Mouse (Mus musculus) embryo, embryonic 11 days (tissue): ENCODE measurements around the gene Lbp.
A peak's percentile ranks its signal among the peaks of the same experiment; 100 is the strongest.

Experiments
- DNase-seq: peaks from one replicate; pipeline ENCODE4 v3.0.0-alpha.2; 2015

Gene Lbp

DNA sequence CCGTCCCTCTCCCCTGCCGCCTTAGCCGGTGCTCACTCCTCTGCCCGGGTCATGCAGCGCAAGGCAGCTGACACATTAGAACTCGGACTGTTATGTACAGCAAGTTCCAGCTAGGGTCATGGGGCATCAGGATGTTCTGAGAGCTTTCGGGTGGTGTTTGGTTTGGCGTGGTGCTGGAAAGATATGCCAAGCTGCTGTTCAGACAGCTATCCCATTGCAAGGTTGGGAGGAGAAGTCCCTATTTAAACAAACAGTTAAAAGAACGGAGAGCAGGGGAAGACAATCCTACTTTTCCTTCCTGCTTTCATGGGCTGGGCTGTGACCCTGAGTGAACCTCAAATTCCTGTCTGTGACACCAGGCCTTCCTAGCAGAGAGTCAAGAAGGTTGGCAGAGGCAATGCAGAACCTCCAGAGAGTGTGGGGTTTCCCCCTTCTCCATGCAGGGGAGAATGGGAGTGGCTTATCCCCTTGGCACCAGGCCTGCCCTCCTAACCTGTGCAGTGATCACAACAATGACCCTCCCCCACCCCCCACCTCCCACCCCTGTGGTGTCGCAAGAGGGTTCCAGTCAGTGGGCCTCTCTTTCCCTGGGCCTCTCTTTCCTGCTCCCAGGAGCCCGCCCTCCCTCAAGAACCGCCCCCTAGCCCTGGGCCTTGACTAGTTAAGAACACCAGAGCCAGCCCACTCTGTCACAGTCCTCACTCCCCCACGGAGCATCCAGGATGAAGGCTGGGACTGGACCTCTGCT is at the start of gene Lbp:
TSS of gene Lbp (plus strand) at position 546 of the 748 bp plus-strand sequence.
- peak; percentile 64 for DNase-seq

DNA sequence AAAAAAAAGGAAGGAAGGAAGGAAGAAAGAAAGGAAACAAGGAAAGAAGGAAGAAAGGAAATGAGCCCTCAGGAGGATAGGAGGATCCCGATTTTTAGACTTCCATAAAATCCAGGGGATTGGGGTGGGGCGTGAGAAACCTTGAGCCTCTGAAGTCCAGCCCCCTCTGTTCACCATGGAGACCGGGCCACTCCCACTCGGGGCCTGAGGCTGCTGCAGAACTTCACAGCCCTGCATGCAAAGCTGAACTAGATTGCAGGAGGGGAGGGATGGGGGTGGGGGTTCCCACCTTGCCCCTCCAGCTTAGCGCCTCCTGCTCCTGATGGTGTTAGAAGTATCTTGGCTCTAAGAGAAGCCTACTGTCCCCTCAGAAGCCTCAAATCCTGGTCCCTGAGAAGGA is 49.4 kb upstream of the Lbp start:
- DNase-seq = peak; percentile 59

DNA sequence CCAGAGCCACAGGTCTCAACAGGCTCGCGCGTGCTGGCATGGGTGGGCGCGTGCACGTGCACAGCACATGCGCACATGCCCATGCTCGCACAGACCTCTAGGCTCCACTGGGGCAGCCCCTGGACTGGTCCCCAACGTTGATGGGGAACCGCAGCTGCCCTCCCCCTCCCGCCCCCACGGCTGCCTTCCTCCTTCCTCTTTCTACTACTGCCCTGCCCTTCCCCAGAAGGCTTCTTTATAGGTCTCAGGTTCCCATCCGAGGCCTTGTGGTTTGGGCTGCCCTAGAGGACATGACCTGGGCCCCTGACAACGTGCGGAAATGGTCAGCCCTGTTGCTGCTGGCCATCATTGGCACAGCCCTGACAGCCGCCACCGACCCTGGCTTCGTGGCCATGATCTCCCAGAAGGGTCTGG is 48.3 kb upstream of the Lbp start, which contains the start of gene Bpi:
TSS of gene Bpi (plus strand) at position 90 of the 414 bp plus-strand sequence.
- no peak for DNase-seq

DNA sequence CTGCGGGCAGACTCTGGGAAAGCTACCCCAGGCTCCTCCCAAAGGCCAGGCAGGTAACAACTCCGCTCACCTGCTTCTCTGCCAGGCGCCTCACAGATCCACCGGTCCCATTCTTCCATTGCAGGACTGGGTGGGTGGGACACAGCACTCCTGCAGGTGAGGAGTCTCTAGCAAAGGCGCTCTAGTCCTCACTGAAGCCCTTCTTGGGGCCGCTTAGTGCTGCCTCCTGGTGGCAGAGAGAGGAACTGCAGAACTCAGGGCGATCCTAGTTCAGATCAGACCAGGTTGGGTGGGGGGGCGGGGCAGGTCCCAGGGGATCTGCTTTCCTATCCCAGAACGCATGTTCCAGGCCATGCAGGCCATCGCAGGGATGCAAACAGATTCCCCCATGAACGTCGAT is 47.5 kb upstream of the Lbp start:
- peak; percentile 76 for DNase-seq

DNA sequence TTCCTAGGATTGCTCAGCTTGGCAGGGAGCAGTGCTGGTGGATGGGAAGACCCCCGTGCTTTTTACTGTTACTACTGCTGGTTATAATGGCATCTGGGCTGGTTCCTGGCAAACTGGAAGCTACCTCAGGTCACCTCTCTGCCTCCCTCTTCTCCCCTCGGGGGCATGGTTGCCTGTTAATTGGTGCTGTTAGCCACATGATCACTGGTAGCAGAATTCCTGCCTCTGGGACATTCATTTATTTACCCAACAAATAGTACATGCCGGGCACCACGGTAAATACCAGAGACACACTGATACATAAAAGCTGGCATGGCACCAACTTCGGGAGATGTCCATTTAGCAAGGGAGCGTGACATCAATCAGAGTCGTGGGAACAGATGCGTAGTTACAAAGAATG is 46.8 kb upstream of the Lbp start:
- no peak for DNase-seq

DNA sequence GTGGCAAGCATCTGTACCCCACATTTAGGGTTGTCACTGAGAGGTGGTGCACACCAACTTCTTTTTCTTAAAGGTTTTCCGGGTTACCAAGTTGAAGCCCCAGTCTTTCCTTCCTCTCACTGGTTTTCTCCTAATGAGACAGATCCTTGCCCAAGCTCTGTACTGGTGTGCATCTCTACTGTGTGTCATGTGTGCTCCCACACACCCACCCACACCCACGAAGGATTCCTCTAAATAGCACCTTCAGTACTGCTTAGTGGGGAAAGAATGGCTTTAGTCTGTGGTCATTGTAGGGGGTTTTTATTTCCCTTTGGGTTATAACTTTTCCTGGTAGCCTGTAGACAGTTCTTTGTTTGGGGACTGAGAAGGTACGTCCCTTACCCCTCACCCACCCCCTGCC is 41.4 kb upstream of the Lbp start:
- no peak for DNase-seq

DNA sequence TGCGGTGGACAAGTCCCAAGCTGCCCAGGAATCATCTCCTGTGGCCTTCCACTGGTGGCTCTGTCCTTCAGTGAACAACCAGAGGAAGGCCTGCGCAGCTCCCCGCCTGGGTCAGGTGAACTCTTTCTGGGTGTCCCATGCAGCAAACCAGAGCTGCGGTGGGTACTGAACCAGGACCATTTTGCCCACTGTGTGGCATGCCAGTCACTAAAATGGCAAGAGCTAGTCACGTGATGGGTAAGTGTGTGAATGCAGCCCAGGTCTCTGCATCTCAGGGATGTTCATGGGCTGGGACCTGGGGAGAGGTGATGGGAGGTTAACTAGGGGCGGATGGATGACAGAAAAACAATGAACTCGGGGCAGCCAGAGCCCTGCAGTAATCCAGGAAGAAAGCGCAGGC is 36.3 kb upstream of the Lbp start:
- no peak for DNase-seq

DNA sequence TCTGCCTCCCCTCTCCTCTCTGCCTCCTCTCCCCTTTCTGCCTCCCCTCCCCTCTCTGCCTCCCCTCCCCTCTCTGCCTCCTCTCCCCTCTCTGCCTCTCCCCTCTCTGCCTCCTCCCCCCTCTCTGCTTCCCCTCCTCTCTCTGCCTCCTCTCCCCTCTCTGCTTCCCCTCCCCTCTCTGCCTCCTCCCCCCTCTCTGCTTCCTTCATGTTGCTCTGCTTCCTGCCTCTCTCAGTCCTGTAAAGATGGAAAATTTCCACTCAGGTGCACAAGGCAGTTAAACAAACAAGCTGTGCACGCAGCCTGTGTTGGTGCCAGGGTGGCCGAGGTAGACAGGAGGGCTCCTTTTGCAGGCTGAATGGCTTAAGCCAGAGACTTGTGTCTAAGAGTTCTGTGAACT is 32.6 kb upstream of the Lbp start:
- DNase-seq = peak; percentile 32

DNA sequence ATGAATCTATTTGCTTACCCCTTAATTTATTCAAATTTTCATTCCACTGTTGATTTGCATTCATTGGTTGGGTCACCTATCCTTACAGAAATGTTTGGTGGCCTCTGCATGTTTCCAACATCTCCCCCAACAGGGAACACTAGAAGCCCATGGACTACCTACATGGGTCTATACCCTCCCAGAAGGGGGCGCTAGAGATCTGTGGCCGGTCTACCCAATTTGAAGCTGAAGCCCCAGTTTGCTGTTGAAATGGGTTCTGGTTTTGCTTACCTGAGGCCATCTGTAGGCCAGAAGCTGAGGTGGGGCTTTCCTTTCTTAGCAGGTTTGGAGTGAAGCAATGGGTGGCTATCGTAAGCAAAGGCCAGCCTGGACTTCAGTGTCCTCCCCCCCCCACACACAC is 30.9 kb upstream of the Lbp start:
- no peak for DNase-seq

DNA sequence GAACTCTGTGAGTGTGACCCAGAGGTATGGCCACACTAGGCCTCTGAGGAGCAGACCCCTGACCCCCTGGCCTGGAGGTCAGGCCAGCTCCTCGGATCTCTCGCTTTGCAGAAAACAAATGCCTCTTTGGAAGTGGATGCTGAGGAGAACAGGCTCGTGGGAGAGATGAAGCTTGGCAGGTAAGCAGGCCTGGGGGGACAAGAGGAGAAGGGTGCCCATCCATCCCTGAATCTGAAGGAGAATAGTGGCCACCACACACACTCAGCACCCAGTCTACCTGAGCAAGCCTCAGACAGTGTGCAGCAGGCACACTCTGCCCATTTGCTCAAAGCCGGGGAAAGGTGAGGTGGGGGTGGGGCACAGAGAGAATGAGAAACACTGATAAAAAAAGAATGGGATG is 30.5 kb upstream of the Lbp start:
- no peak for DNase-seq

DNA sequence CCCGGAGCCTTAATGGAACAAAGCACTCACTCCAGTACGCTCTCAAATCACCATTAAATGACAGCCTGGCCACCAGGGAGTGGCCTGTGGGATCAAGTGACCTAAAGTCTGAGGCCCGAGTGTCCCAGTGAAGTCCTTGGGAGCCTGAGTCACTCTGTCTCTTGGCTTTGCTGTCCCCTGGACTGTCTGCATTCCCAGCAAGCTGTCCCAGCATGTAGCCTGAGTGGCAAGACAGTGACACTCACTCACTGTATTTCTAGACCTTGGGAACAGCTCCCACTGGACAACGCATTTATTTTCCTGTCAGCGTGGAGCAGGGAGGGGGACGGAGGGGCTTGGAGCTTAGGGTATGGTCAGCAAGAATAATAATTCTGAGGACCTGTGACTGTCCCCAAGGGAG is 29.8 kb upstream of the Lbp start:
- no peak for DNase-seq

DNA sequence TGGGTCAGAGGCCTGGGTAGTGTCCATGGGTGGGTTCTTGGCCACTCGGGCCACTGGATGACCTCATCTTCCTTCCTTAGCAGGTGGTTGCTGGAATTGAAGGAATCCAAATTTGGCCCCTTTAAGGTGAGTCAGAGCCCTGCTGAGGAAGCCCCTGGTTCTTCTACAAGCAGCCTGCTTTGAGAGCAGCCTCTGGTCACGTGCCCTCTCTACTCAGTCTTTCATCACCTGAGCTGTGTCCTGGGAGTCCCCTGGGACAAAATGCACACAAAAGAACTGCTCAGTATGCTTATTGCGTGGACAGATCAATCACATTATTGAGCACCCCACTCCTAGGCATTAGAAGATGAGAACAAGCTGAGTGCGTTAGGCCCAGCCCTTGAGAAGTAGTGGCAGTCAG is 29.4 kb upstream of the Lbp start:
- no peak for DNase-seq

DNA sequence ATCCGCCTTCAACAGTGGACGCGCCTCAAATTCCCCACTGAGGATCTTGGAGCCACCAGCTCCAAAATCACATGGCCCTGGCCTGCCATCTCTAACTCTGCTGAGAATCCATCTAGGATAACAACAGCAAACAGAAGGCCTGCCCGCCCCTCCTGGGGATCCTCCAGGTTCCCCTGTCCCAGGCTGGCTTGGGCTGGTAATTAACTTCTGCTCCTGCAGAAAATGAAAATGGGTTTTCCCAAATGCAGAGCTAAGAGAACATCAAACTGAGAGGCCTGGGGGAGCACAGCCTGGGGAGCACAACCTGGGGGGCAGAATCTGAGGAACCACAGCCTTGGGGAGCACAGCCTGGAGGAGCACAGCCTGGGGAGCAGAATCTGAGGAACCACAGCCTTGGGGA is 26.6 kb upstream of the Lbp start:
- DNase-seq = no peak

DNA sequence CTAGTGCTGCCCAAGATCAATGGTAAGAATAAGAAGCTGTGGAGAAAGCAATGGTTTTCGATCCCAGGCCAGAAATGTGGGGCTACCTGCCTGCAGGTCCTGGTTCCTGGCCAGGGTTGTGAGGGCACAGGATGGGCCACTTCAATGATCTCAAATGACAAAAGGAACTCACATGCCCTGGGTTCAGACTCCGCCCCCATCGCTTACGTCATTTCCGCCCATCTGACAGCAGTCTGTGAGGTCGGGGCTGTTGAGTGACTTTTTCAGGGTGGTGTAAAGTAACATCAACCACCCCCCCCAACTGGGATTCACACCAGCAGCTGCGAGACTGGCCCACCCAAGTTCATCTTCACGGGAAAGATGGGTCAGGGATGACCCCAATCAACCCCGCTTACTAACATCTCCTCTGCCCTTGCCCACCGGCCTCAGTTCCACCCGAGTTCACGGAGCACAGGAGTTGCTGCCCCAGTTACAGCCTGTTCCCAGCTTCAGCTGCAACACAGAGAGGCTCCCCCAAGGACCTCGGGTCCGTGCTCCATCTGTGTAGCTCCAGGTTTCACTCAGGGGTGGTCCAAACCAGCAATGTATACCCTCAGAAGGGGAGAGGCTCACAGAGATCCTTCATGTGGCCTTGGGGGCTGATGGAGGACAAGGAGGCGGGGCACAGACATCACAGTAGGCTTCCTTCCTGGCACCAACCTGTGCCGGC is 24.6 kb upstream of the Lbp start:
- no peak for DNase-seq

DNA sequence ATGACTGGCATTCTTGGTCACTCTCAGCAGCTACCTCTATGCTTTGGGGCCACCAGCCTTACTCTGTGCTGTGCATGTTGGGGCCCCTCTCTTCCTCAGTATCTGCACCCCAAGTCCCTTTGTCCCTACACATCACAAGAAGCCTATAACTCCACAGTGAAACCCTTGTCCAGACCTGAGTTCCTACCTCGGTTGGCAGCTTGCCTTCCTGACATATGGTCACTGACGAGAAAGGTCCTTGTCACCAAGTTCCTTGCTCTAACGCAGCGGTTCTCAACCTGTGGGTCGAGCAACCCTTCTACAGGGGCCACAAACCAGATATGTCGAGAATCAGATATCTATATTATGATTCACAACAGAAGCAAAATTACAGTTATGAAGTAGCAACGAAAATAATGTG is 23.2 kb upstream of the Lbp start:
- DNase-seq = no peak

DNA sequence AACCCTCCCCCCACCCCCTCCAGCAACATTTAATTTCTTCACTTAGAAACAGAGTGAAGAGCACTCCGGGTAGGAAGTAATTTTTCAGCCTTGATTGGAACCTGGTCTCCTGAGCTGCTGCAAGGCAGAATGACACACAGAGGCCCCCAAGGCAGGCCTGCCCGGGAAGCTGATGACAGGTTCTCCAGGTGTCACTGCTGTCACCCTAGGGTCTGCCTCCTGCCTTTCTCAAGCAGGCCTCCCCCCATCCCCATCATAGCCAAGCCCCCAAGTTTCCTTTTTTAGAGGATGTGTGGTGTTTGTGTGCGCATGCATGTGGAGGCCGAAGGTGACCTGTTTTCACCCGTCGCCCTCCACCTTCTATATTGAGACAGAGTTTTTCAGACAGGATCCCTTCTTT is 22.5 kb upstream of the Lbp start:
- no peak for DNase-seq

DNA sequence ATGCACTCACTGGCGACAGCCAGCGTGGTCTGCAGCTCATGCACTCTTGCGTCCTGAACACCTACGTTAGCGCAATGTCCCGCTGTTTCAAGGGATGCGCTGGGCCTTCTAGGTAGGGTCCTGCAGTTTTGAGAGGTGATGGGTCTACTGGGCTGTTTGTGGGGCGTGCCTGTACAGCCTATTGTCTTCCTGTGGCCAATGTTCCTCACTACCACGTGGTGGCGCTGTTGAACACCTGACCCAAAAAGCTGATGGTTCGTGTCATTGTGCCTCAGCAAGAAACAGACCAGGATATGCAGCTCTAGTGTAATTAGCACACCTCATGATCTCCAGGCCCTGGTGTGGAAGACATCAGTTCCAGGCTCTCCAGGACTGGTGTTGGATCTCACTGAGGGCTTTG is 21.7 kb upstream of the Lbp start:
- peak; percentile 71 for DNase-seq

DNA sequence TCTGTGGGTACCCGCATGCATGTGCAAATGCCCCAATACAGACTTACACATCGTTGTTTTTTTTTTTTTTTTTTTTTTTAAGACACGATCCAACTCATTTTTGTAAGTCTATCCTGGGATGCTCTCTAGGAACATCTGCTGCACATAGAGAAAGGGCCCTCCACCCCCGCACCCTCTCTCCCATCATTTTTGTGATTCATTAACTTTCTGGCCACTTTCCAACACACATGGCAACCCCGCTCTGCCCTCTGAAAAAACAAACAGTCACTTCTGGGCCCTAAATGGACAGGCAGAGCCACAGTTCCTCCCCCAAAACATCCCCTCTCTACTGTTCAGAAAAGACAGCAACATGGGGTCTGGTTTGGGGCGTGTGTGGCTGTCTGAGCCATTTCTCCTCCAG is 20.6 kb upstream of the Lbp start:
- no peak for DNase-seq

DNA sequence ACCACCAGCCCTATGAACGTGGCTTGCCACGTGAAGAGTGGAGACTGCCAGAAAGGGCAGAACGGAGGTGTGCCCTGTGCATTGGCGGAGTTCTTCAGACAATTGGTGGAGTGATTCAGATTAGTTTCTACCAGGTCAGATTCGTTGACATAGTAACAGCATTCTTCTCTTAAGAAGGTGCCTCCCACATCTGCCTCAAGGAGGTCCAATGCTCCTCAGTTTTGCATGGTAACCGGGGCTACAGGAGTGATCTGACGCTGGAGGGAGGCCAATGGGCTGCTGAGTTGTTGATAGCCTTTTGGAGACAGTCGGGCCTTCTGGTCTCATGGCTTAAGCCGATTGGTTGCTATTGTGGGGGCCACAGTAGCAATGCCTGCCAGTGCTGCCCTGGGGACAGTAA is 10.6 kb upstream of the Lbp start:
- DNase-seq = no peak

DNA sequence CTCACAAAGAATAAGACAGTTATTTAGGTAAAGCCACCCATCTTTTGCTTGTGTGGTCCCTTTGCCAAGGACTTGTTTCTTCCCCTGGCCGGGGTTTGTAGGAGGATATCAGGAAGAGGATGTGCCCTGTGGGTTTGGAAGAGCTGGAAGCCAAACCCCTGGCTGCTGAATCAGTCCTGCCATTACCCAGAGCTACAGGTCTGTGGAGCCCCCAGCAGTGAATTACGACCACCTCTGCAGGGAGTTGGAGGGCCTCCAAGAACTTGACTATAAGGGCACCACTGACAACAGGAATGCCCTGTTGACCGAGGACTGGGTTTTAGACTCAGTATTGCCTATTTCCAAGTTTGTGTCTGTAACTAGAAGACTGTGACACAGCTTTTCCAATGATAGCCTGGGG is 7.1 kb upstream of the Lbp start:
- DNase-seq = no peak

DNA sequence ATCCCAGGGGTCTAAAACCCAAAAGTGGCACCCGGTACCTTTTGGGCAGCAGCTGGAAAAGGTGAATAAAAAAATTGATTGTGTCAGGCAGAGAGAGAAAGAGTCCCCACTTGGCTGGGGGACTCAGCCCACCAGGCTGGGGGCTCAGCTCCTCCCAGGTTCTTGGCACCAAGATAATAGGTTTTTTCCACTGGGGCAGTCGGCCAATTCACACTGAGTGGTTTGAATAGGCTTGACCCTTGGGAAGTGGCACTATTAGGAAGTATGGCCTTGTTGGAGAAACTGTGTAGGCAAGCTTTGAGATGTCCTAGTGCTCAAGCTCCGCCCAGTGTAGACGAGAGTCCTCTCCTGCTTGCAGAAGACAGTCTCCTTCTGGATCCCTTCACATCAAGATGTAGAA is 6.6 kb upstream of the Lbp start:
- DNase-seq = no peak

DNA sequence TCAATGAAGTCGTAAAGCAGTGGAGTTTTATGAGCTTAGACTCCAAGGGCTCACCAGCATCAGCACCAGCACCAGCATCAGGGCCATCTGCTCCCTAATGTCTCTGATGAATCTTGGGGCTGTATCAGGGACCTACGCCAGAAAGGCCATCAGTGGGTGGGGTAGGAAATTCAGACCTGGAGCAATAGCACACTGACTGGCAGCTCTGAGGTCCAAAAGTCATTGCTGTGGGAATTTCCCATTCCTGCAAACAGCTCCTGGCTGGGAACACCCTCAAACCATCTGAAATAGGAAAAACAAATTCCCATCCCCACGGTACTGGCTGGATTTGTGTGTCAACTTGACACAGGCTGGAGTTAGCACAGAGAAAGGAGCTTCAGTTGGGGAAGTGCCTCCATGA is 3.5 kb upstream of the Lbp start:
- DNase-seq = no peak

DNA sequence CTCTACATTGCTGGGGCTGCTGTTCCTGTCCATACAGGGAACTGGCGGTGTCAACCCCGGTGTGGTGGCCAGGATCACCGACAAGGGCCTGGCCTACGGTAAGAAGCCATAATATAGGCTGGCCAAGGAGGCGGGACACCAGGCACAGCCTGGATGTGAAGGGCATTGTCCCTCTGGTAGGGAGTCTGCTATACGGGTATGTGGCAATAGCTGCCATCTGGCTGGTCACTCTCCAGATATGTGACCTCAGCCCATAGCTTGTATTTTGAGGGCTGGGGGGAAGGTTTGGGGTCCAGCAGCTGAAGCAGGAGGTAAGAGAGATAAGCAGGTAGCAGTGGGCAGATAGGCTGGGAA is 380 bp downstream of the Lbp start:
- DNase-seq = no peak

DNA sequence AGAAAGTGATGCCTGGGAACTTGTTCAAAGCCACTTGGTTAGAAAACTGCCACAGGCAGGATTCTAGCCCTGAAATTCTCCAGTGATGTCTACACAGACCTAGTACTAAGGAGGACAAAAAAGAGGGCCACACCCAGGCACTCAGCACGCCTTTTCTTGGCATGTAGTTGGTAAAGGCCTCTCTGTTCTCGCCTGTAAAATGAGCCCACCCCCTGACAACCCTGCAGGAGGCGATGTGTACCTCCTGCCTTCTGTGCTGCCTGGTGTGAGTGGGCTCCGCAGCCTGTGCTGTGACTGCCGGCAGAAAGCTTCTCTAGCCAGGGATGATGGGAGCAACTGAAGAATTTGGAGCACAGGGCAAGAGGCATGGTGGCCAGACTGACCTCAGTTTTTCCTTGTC is 2.0 kb downstream of the Lbp start:
- no peak for DNase-seq

DNA sequence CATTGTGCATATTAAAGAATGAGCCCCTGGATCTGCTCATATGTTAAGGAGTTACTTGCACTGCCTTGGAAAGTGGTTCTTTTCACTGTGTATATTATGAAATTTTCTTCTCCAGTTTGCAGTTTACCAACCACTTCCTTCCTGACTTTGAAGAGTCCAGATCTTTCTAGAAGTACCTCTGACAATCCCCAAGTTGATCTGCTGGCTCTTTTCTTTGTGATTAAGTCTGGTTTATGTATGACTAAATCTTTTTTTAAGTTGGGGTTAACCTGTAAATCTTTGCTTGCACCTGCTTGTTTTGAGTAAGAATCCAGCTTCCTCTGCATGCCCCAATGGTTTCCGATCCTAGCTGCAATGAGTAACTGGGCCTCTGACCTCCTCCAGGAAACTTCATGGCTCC is 6.8 kb downstream of the Lbp start:
- DNase-seq = no peak
